Mouse (Mus musculus): ENCODE measurements around the gene Ccdc157.
"Not testable (repeated sequence)": the region's sequence is repeated elsewhere in the genome, so short reads cannot be mapped to it uniquely, and the experiment has no call there.

Gene Ccdc157

DNA sequence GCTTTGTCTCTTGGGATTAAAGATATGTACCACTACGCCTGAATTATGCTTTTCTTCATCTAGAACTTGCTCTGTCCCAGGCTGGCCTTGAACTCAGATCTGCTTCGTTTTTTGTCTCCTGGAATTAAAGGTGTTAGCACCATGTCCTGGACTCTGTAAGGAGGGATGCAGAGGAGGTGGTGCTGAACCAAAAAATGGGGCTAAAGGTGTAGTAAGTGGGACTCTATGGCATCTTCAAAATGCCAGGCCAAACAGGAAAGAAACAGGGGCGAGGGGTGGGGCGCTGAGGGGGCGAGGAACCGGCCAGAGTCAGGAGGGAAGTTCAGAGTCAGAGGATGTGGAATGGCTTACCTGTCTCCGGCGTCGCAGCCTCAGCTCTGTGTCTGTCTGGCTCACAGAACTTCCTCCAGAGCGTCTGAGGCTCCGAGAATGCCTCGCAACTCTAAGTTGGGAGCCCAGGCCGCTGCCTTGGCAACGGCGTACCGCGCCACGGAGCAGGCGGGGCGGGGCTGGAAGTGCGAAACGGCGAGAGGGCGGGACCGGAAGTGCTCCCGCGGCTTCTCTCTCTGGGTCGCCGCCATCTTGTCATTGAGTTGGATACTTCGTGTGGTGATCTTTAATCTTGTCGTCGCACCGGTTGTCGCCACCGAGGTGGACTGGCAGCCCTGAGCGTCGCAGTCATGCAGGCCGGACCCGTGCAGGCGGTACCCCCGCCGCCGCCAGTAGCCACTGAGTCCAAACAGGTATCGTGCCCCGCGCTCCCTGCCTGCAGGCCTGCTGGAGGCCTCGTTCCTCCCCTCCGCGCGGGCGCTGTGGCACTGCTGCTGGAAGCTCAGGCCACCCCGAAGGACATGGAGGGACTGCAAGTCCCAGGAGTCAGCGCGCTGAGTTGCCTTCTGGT is at the start of gene Ccdc157, which contains the start of gene Sf3a1:
Ccdc157 (minus strand) TSS at position 486 of the 901 bp plus-strand sequence.
Sf3a1 (plus strand) TSS at position 543 of the 901 bp plus-strand sequence.
- DNase-seq (ENCODE audit: low spot score in 2 of 2): peak; percentile 86 to 91

DNA sequence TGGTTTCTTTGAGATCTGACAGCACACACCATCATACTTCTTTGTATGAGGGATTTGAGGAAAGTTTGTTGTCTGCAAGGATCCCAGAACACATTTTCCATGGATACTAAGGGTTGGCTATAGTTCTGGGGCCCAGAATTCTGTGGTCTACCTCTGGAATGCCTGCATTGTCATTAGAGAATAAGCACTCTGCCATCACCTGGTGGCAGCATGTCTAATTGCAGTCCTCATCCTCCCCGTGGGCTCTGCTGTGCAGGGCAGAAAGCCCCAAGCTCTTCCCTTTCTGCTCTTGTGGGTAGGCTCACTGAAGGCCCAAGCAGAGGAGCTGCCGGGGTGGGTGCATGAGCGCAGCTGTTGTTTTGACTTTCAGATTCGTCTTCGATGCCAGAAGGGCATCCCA is 49.5 kb upstream of the Ccdc157 start:
- DNase-seq (ENCODE audit: low spot score in 2 of 2): no peak

DNA sequence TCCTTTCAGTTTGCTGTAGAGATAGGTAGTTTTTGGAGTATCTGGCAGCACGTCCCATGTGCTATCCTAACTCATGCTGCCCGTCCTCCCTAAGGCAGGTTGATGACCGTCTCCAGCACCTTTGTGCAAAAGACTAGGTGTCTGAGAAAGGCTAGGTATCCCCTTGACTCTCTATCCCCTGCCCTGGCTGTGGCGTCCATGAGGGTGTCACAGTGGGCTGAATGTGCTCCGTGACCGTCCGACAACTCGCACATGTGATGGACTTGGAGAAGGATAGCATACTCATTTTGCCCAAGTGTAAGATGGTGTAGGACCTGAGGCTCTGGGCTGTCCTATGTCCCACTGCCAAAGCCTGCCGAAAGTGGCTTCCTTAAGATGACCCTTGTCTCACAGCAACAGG is 47.6 kb upstream of the Ccdc157 start:
- DNase-seq (ENCODE audit: low spot score in 2 of 2): no peak

DNA sequence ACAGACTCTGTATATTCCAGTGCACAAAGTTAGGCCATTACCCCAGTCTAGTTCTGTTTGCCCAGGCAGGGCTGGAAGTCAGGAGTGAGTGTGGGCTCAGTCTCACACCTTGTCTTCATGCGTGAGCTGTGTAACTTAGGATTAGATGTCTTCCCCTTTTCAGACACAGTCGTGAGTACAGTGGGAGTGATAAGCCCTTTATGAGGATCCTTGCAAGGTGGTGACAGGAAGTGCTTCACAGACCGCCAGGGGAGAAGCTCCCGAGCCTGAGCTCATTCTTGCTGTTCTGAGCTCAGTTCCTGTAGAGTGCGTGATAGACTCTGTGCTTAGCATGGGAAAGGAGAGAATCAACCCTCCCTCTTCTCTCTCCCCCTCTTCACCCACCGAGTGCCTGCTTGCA is 46.5 kb upstream of the Ccdc157 start:
- peak in 1 of 2 experiments; percentile 29 for DNase-seq (ENCODE audit: low spot score in 2 of 2)

DNA sequence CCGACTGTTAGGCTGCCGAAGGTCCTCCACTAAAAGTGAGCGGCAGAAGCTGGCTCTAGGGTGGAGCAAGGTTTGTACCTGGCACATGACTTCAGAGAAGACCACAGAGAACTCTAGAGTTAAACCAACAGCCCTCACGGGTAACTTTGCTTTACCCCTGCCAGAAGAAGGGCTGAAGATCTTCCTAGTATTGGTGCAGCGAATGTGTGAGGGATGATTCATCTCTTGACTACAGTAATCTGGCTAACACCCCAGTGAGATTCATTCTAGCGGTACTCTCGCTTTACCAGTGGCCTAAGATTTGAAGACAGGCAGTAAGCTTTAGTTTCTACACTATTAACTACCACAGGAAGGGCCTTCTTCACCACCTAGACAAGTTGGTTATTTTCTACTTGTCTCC is 45.9 kb upstream of the Ccdc157 start:
- no peak for DNase-seq (ENCODE audit: low spot score in 2 of 2)

DNA sequence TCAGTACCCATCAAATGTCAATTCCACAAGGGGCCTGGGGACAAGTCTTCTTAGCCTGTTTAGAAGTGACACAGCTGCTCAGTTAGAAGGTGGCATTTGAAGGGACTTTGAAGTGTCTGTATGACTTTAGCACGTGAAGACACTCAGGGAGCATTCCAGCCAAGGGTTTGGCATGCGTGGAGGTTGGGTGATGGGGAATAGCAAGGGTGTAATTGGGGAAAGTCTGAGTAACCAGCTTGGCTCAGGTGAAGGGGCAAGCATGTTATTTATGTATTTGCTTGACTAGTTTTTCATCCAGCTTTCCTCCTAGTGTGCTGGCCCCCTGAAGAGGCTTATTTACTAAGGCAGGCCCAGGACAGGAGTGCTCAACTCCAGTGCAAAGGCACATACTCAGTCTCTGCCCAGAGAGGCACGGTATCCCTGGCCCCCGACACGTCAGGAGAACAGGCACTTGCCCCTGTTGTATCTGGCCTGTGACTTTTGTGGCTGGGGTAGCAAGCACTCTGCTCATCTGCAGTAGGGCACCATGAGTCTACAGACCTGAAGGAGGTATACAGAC is 45.1 kb upstream of the Ccdc157 start:
- no peak for DNase-seq (ENCODE audit: low spot score in 2 of 2)

DNA sequence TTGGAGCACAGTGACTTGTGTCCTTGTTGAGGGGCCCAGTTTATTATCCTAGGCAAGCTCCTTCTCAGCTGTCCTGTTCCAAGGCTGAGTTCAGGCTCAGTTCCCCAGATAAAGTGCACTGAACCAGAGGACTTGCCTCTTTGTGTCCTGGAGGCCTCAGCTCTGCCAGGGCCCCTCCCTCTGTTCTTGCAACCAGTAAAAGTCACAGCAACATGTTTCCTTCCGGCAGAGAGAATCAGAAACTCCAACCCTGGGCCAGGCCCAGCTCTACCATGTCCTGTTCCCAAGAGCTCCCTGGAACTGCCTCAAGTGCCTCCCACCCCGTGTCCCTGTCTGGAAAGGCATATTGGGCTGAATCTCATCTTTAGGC is 43.6 kb upstream of the Ccdc157 start:
- DNase-seq (ENCODE audit: low spot score in 2 of 2): peak; percentile 42 to 52

DNA sequence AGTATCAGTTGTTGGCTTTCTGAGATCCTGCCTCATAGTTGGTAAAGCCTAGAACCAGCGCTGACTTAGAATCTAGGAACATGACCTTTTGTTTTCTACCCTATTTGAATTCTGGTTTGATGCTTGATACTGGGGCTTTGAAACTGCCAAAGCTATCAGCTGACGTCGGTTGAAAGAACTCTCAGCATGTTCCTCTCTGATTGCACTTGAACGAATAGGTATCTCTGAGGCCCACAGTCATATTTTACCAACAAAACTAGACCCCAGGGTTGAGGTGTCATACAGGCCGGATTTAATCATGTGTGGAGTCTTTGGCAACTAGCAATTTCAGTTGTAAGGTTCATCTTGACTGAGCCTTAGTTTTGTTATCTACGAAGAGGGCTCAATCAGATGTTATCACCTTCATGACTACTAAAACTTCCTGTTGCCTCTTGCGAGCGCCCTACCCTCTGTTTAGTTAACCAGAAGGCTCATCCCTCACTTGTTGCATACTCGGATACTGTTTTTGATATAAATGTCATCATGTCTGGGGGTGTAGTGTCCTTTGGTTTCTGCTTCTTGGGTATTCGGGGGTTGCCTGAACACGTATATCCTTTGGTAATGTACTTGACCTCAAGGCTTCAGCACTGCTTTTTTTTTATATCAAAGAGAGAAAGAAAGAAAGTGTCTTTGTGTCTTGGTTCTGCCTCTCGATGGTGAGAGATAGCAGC is 43.1 kb upstream of the Ccdc157 start:
- DNase-seq (ENCODE audit: low spot score in 2 of 2): no peak

DNA sequence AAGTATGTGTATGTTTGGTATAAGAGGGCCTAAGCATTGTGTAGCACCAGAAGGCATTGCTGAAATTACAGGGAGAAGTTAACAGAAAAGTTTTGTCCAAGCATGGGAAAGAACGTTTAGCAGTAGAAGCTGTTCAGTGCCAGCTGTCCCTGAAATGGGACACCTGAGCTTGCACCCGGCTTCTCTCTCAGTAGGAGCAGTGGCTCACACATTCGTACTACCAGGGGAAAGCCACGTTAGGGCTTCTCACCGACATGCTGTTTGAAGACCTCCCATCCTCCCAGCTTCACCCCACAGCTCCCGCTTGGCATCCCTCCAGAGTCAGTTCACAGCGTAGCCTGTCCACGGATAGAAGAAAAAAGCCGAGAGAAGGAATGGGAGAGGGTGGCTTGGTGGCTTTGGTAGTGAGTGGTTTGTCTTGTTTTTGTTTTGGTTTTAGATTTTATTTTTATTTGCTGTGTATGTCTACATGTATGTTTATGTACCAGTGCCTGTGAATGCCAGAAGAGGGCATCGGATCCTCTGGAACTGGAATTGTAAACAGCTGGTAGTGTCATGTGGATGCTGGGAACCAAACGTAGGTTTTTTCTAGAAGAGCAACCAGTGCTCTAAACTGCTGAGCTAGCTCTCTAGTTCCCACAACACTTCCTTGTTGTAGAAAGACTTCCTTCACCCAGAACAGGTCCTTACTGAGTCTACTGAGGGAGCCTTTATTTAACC is 42.0 kb upstream of the Ccdc157 start:
- no peak for DNase-seq (ENCODE audit: low spot score in 2 of 2)

DNA sequence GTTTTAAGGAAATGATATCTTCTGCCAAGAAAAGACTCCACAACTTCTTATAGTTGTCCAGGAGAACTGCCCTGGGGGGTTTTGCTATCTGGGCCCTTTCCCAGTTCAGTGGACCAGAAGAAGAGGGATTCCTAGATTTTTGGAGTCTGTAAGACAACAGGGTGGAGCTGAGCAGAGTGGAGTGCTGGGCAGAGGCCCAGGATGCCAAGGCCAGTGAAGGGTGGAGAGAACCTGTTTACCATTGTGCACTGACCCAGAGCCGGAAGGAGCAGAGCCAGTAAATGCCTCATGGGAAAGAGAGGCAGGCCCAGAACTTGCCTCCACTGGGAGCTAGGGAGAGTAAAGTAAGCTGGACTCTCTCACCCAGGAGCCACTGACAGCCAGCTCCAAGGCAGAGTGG is 37.6 kb upstream of the Ccdc157 start:
- no peak for DNase-seq (ENCODE audit: low spot score in 2 of 2)

DNA sequence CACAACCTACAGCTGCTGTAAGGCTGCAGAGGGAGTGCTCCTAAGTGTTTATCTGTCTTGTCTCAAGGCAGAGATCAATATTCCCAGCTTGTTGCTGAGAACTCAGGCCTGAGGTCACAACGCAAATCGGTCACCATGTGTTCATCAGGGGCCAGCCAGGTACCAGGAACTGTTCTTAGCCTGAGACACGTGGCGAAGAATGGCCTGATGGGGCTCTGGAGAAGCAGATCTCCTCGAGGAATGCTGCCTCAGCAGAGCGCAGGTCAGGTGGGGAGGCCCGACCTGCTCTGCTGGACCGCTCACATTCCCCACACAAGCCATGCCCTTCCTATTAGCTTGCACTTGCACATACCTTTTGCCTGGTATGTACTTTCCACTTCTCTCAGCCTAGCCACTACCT is 36.5 kb upstream of the Ccdc157 start:
- no peak for DNase-seq (ENCODE audit: low spot score in 2 of 2)

DNA sequence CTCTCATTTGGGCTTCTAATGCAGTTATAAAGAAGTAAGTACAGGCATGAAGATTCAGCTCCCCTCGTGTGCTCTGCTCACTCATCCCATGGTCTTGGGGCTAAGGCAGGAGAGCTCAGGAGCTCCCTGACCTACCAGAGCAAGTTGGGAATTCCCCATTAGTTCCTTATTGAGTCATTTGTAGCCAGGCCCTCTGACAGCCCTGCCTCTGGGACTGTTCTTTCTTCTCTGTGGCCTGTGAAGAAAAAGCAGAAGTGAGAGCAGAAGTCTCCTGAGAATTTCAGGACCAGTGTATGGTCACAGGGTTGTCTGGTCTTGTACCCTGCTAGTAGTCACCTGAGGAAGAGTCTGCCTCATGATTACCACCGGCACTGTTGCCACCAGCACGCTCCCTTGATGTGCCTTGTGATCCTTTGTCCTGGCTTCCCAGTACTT is 35.5 kb upstream of the Ccdc157 start:
- DNase-seq (ENCODE audit: low spot score in 2 of 2): peak in 1 of 2 experiments; percentile 78

DNA sequence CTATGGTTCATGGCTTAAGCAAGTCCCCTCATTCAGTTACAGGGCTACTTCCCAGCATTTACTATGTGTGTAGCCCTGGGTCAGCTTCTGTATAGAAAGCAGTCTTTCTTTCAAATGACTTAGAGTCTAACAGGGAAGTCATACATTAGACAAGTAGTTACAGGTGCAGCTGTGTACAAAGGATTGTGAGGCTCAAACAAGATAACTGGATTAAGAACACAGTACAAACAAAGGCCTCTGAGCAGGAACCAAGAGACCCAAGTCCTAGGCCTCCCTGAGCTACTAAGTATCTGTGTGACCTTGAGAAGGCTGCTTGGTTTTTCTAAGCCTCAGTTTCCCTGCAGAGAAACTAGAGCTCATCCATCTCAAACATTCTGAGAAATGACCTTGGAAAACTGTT is 33.3 kb upstream of the Ccdc157 start:
- DNase-seq (ENCODE audit: low spot score in 2 of 2): no peak

DNA sequence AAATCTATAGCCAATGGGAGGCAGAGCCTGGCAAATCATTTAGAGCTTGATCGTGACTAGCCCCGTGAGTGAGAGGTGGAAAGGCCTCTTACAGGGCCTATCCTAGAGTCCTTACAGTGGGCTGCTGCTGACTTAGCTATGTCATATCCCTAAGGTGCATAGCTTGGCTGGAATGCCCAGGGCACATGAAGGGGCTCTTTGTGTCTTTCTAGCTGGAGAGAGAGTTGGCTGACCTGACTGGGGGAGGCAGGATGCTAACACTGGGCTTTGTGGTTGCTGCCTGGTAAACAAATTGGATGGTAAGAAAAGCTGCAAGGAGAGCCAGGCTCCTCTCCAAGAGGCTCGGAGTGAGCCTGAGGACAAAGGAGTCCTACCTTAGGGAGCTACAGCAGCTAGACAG is 32.7 kb upstream of the Ccdc157 start:
- DNase-seq (ENCODE audit: low spot score in 2 of 2): no peak

DNA sequence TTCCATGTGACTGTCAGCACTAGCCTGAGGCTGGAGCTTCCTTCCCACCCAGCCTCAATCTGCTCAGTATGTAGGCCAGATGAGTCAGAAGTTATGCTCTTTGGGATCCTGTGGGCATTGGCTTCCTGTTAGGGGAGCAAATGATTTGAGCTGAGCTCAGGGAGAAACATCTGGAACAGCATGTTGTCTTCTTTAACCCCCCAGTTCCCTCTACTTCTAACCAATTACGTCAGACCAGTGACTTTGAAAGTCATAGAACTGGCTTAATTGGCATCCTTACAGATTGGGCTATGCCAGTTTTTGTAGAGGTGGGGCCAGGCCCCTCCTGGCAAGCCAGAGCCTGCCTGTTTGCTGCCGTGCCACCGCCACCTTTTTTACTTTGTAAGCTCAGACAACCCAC is 30.6 kb upstream of the Ccdc157 start:
- DNase-seq (ENCODE audit: low spot score in 2 of 2): no peak

DNA sequence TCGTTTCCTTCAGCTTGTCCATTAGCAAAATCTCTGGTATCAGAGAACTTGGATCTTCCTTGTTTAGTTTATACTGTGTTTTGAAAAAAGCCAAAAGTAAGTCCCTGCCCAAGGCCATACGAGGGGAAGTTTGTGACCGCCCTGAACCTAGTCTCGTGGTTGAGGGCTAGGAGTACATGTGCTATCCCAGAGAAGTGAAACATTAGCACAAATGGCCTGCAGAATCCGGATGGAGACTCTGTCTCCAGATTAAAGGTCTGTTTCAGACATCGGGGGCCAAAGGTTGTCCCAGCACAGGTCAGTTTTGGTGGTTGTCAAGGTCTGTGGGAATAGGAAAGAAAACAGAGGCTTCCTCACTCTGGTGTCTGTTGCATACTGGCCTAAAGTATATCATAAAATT is 29.1 kb upstream of the Ccdc157 start:
- DNase-seq (ENCODE audit: low spot score in 2 of 2): no peak

DNA sequence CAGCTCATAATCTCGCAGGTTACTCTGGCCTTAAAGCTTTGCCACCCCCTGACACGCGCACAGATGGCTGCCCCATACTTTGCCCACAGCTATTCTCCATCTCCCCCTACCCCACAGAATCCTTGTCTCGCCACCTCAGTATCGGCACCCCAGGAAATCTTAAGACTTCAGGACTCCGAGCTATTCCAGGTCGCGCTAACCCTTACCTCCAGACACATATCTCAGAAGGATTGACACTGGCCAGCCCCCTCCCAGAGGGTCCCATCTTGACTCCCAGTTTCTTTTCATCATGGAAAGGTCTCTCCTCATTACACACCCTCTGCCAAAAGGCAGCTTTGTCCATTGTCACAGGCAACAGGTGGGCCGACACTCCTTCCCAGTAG is 27.2 kb upstream of the Ccdc157 start:
- DNase-seq (ENCODE audit: low spot score in 2 of 2): no peak

DNA sequence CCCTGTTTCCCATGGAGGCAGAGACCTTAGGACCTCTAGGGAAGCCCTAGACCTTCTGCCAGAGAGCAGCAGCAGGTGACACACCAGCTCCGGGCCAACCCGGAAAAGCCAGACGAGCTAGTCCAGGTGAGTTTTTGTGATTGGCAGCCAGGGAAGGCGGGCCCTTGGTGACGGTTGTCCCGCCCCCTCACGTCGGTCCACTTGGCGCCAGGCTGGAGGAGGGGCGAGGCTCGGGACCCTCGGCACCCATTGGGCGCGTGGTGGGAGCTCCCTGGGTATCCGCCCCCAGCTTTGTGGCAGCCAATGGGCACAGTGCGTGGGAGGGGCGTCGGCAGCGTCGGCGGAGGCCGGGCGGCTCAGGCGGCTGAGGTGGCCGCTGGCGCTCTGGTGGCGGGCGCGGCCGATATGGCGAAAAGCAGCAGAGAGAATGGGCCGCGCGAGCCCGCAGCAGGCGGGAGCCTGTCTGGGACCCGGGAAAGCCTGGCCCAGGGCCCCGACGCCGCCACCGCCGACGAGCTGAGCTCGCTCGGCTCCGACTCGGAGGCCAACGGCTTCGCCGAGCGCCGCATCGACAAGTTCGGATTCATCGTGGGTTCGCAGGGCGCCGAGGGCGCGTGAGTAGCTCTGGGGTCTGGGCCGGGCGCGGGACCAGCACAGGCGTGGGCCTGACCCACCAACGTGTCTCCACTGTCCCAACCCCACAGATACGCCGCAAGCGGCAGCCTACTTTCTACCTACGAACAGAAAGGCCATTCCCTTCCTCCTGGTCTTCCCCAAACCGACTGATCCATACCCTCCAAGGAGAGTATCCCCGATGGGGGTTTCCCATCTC is 26.6 kb upstream of the Ccdc157 start, which contains the start of gene Tbc1d10a:
Tbc1d10a (plus strand) TSS at position 304 of the 832 bp plus-strand sequence.
- DNase-seq (ENCODE audit: low spot score in 2 of 2): peak; percentile 97 to 99

DNA sequence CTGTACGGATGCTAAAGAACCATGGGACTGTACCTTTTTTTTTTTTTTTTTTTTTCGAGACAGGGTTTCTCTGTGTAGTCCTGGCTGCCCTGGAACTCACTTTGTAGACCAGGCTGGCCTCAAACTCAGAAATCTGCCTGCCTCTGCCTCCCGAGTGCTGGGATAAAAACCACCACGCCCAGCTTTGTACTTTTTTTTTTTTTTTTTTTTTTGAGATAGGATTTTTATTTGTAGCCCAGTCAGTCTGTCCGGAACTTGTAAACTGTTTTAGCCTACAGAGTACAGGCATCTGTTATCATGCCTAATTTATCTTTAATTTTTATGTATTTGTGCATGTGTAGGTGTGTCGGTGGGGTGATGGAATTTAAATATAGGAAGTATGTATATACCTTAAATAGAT is 25.4 kb upstream of the Ccdc157 start:
- DNase-seq (ENCODE audit: low spot score in 2 of 2): not testable (repeated sequence)

DNA sequence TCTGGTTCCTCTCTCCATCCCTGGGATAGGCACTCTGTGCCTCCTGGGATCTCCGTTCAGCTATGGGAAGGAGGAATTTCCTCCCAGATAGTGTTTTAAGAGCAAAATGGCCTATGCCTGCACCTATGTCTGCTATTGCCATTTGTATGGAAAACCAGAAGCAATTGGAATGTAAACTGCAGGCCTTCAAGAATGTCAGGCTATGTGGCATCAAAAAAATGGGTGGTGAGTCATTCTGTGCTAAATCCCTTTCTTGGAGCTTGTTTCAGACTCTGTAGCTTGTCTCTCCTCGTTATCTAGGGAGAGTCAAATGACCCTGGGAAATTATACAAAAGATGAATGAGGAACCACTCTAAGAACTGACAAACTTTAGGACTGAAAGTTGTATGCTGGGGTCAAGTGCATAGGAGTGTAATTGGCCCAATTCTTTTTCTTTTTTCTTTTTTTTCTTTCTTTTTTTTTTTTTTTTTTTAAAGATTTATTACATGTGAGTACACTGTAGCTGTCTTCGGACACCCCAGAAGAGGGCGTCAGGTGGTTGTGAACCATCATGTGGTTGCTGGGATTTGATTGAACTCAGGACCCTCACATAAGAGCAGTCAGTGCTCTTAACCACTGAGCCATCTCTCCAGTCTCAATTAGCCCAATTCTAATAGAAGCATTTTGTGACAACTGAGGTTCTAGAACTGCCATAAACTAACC is 24.3 kb upstream of the Ccdc157 start:
- no peak for DNase-seq (ENCODE audit: low spot score in 2 of 2)

Data from natural killer cell, adult 2 months (primary cell).